Mouse (Mus musculus) ES-Bruce4 (cell line): Measurements from ENCODE around the gene Cs.

Experiments
- CTCF ChIP-seq: IDR thresholded peaks from one replicate; pipeline ENCODE4 v1.8.1; 2011; ENCODE audit warnings: low read depth, low read length
- POLR2A ChIP-seq: IDR thresholded peaks from one replicate; pipeline ENCODE4 v1.8.1; 2011; ENCODE audit warnings: low read length; ENCODE audit not compliant: insufficient read depth

DNA sequence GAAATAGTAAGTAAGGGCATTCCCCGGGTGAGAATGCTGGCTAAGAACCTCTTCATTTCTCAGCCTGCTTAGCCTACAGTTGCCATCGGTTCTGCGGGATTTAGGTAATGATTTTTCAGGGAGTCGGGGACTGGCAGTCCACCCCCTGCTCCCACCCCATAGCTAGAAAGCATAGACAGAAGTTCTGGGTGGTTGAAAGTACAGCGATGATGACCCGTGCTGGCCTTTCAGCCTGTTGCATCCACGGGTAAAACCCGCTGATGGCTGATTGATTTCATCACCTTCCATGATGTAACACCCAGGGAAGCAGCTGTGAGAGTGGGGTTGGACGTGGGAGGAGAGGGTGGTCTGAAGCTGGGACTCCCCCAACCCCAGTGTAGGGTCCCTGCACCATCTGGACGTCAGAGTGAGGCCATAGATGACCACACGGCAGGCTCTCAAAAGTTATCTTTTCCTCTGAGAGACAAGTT is 38.8 kb upstream of the Cs start, which contains the start of gene Il23a:
- TF ChIP-seq CTCF (no peak), POLR2A (no peak)
